Mouse (Mus musculus): Measurements from ENCODE around the gene Cox10.
"Not testable (repeated sequence)": the region's sequence is repeated elsewhere in the genome, so short reads cannot be mapped to it uniquely, and the experiment has no call there.

The Cox10 gene

GRCm38 (mm10) chr11:64078956-64079726 is at the start of gene Cox10:
TSS of gene Cox10 (minus strand) at chr11:64079468.
- DNase-seq (ENCODE audit: low spot score in 2 of 2): peak; percentile 87 to 88

- no peak for DNase-seq (ENCODE audit: low spot score in 2 of 2)
Observed at GRCm38 (mm10) chr11:64128016-64128415, 48.7 kb upstream of the Cox10 start.

- DNase-seq (ENCODE audit: low spot score in 2 of 2): no peak
Observed at GRCm38 (mm10) chr11:64125471-64125870, 46.2 kb upstream of the Cox10 start.

- DNase-seq (ENCODE audit: low spot score in 2 of 2): not testable (repeated sequence)
Observed at GRCm38 (mm10) chr11:64123174-64123573, 43.9 kb upstream of the Cox10 start.

GRCm38 (mm10) chr11:64116711-64117110 is 37.4 kb upstream of the Cox10 start:
- peak in 1 of 2 experiments; percentile 6 for DNase-seq (ENCODE audit: low spot score in 2 of 2)

GRCm38 (mm10) chr11:64115822-64116221 is 36.6 kb upstream of the Cox10 start:
- DNase-seq (ENCODE audit: low spot score in 2 of 2): no peak

- DNase-seq (ENCODE audit: low spot score in 2 of 2): no peak
Observed at GRCm38 (mm10) chr11:64115101-64115500, 35.8 kb upstream of the Cox10 start.

GRCm38 (mm10) chr11:64100060-64100459 is 20.8 kb upstream of the Cox10 start:
- DNase-seq (ENCODE audit: low spot score in 2 of 2): no peak

GRCm38 (mm10) chr11:64093058-64093457 is 13.8 kb upstream of the Cox10 start:
- no peak for DNase-seq (ENCODE audit: low spot score in 2 of 2)

GRCm38 (mm10) chr11:64091150-64091549 is 11.9 kb upstream of the Cox10 start:
- no peak for DNase-seq (ENCODE audit: low spot score in 2 of 2)

- no peak for DNase-seq (ENCODE audit: low spot score in 2 of 2)
Observed at GRCm38 (mm10) chr11:64089682-64090081, 10.4 kb upstream of the Cox10 start.

- no peak for DNase-seq (ENCODE audit: low spot score in 2 of 2)
Observed at GRCm38 (mm10) chr11:64085888-64086287, 6.6 kb upstream of the Cox10 start.

GRCm38 (mm10) chr11:64079727-64080081 is 436 bp upstream of the Cox10 start:
- no peak for DNase-seq (ENCODE audit: low spot score in 2 of 2)

GRCm38 (mm10) chr11:64076212-64076611 is 3.1 kb downstream of the Cox10 start:
- no peak for DNase-seq (ENCODE audit: low spot score in 2 of 2)

- DNase-seq (ENCODE audit: low spot score in 2 of 2): no peak
Observed at GRCm38 (mm10) chr11:64073379-64073778, 5.9 kb downstream of the Cox10 start.

GRCm38 (mm10) chr11:64071536-64071935 is 7.7 kb downstream of the Cox10 start:
- no peak for DNase-seq (ENCODE audit: low spot score in 2 of 2)

GRCm38 (mm10) chr11:64066001-64066400 is 13.3 kb downstream of the Cox10 start:
- no peak for DNase-seq (ENCODE audit: low spot score in 2 of 2)

- DNase-seq (ENCODE audit: low spot score in 2 of 2): no peak
Observed at GRCm38 (mm10) chr11:64063130-64063529, 16.1 kb downstream of the Cox10 start.

- no peak for DNase-seq (ENCODE audit: low spot score in 2 of 2)
Observed at GRCm38 (mm10) chr11:64062226-64062625, 17.0 kb downstream of the Cox10 start.

- DNase-seq (ENCODE audit: low spot score in 2 of 2): no peak
Observed at GRCm38 (mm10) chr11:64059305-64059704, 20.0 kb downstream of the Cox10 start.

- no peak for DNase-seq (ENCODE audit: low spot score in 2 of 2)
Observed at GRCm38 (mm10) chr11:64058474-64058873, 20.8 kb downstream of the Cox10 start.

- no peak for DNase-seq (ENCODE audit: low spot score in 2 of 2)
Observed at GRCm38 (mm10) chr11:64053371-64053770, 25.9 kb downstream of the Cox10 start.

GRCm38 (mm10) chr11:64051195-64051968 is 27.9 kb downstream of the Cox10 start:
- no peak for DNase-seq (ENCODE audit: low spot score in 2 of 2)
